In the genomic region with DNA sequence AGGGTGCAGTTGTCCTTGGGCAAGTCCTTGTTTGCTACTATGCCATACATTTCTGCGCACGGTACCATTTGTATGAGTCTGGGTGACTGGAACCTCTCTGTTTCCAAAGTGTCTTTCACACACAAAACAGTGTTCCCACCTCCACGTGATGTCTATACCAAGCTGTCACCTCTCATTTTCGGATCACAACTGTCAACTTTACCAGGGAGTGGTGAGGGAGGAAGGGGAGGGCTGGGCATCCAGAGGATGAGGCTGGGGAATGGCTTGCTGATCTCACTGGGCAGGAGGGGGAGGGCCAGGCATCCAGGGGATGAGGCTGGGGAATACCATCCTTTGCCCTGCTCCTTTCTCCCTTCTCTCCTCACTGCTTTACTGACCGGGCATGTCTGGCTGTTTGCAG, we compare ENCODE assay signal across 13 mouse cellular contexts. TPM values are rescaled to one million over a fixed set of nuclear protein-coding genes. Genes with fewer than 3 reads are reported as not detected.
DNase-seq lines count a peak whose midpoint lies in the region; ATAC-seq and TF ChIP-seq lines count a peak whose summit lies in the region.
"Had no signal": no experiment of that assay in that cellular context is flagged by ENCODE, and none has a peak within 500 bp of the region (broad histone marks: within the 10 kb centered on the region; RNA-seq: fewer than 3 reads in every experiment).

No protein-coding gene starts in this region.

- 87% methylated on average over 5 of the region's 5 CpGs for WGBS in heart, embryonic 14.5 days
- WGBS in heart, embryonic 11.5 days (ENCODE audit: insufficient replicate concordance): 76% methylated on average over 5 of the region's 5 CpGs
- 81% methylated on average over 5 of the region's 5 CpGs for WGBS in lung, embryonic 15.5 days
- 74% methylated on average over 5 of the region's 5 CpGs for WGBS in embryonic facial prominence, embryonic 15.5 days

- H3K27ac ChIP-seq in heart, embryonic 14.5 days (replicated peaks in 1 of 2; ENCODE audit: control insufficient read depth in 1 of 2, insufficient read depth in 1 of 2, low read depth in 2 of 2, low read length in 2 of 2): no peak overlapping the region
- no peak overlapping the region for H3K27ac ChIP-seq in heart, embryonic 11.5 days (ENCODE audit: low read depth, low read length)
- 0 out of 2 replicates have a peak overlapping the region, but pooled peaks have one; percentile 9 for H3K27ac ChIP-seq in lung, embryonic 15.5 days
- peak overlapping the region; percentile 86; the same call in 1 of the 2 replicates for H3K27ac ChIP-seq in embryonic facial prominence, embryonic 15.5 days (replicated peaks)
- H3K27ac ChIP-seq: liver, embryonic 13.5 days had no signal

- no peak overlapping the region for H3K9ac ChIP-seq in heart, embryonic 14.5 days (ENCODE audit: low read length)
- H3K9ac ChIP-seq in heart, embryonic 11.5 days (ENCODE audit: low read depth, low read length): no peak overlapping the region
- 0 out of 2 replicates have a peak overlapping the region, but pooled peaks have one; percentile 80 for H3K9ac ChIP-seq in lung, embryonic 15.5 days
- no peak overlapping the region for H3K9ac ChIP-seq in embryonic facial prominence, embryonic 15.5 days
- H3K9ac ChIP-seq: liver, embryonic 13.5 days had no signal

- no peaks in the 10 kb centered on the region for H3K9me3 ChIP-seq in heart, embryonic 14.5 days (ENCODE audit: control insufficient read depth, low read length)
- H3K9me3 ChIP-seq in heart, embryonic 11.5 days (replicated peaks; ENCODE audit: control insufficient read depth, low read length): no peaks in the 10 kb centered on the region
- no peaks in the 10 kb centered on the region for H3K9me3 ChIP-seq in lung, embryonic 15.5 days
- no peaks in the 10 kb centered on the region for H3K9me3 ChIP-seq in embryonic facial prominence, embryonic 15.5 days (replicated peaks)
- H3K9me3 ChIP-seq: liver, embryonic 13.5 days had no signal

- H3ac ChIP-seq in myocyte (ENCODE audit: control insufficient read depth, insufficient read length): no peak overlapping the region

- H3K27me3 ChIP-seq in heart, embryonic 14.5 days (ENCODE audit: control insufficient read depth, insufficient read depth, low read length): no peaks in the 10 kb centered on the region
- H3K27me3 ChIP-seq in heart, embryonic 11.5 days (ENCODE audit: control insufficient read depth, insufficient read depth, low read length): peaks cover 2% of the 10 kb centered on the region; the same call in 1 of the 2 replicates
- peaks cover 4% of the 10 kb centered on the region for H3K27me3 ChIP-seq in lung, embryonic 15.5 days
- peaks cover 33% of the 10 kb centered on the region for H3K27me3 ChIP-seq in embryonic facial prominence, embryonic 15.5 days
- H3K27me3 ChIP-seq in myocyte (ENCODE audit: control insufficient read depth, insufficient read depth, insufficient read length): no peaks in the 10 kb centered on the region

- H3K79me2 ChIP-seq in myocyte (ENCODE audit: control insufficient read depth, insufficient read depth): no peaks in the 10 kb centered on the region

- H3K36me3 ChIP-seq in heart, embryonic 14.5 days (ENCODE audit: control insufficient read depth, insufficient read depth, low read length): peaks cover 37% of the 10 kb centered on the region
- H3K36me3 ChIP-seq in heart, embryonic 11.5 days (ENCODE audit: control insufficient read depth, insufficient read depth, low read length): no peaks in the 10 kb centered on the region
- peaks cover 23% of the 10 kb centered on the region; the same call in 1 of the 2 replicates for H3K36me3 ChIP-seq in lung, embryonic 15.5 days
- H3K36me3 ChIP-seq in embryonic facial prominence, embryonic 15.5 days: peaks cover 29% of the 10 kb centered on the region
- H3K36me3 ChIP-seq in myocyte (ENCODE audit: control insufficient read depth, insufficient read depth): peaks cover 19% of the 10 kb centered on the region
- H3K36me3 ChIP-seq: liver, embryonic 13.5 days had no signal

- no peak for TF ChIP-seq POLR2A in myocyte (IDR thresholded peaks at IDR 0.05; ENCODE audit: insufficient read length, low read depth)

- DNase-seq in lung, postnatal 4 days: no peak
- DNase-seq in ovary, adult 18-20 months (ENCODE audit: low spot score): no peak
- no peak for DNase-seq in embryo, embryonic 9.5 days (ENCODE audit: extremely low spot score)
- DNase-seq: cerebellum, postnatal 36 days; layer of hippocampus, adult 9-11 months; liver, embryonic 13.5 days; thymus, postnatal 4 days had no signal

- H3K4me2 ChIP-seq in heart, embryonic 14.5 days (ENCODE audit: low read length): peak overlapping the region; percentile 95; the same call in 1 of the 2 replicates
- H3K4me2 ChIP-seq in heart, embryonic 11.5 days: no peak overlapping the region
- H3K4me2 ChIP-seq in lung, embryonic 15.5 days: peak overlapping the region; percentile 90
- H3K4me2 ChIP-seq in embryonic facial prominence, embryonic 15.5 days (replicated peaks): peak overlapping the region; percentile 60
- peak overlapping the region; percentile 100 for H3K4me2 ChIP-seq in myocyte (ENCODE audit: low read depth)

- H3K4me3 ChIP-seq in heart, embryonic 14.5 days (ENCODE audit: control insufficient read depth in 1 of 2, insufficient read depth in 1 of 2, low read depth in 1 of 2, low read length in 2 of 2): no peak overlapping the region
- no peak overlapping the region for H3K4me3 ChIP-seq in heart, embryonic 11.5 days (ENCODE audit: low read depth, low read length)
- H3K4me3 ChIP-seq in lung, embryonic 15.5 days: peak overlapping the region; percentile 65
- H3K4me3 ChIP-seq in embryonic facial prominence, embryonic 15.5 days (replicated peaks): peak overlapping the region; percentile 61
- H3K4me3 ChIP-seq in myocyte: no peak overlapping the region

- H3K4me1 ChIP-seq in heart, embryonic 14.5 days (ENCODE audit: control insufficient read depth in 2 of 2, insufficient read depth in 2 of 2, low read length in 2 of 2): peaks cover 27 to 42% of the 10 kb centered on the region in 2 experiments
- peaks cover 35% of the 10 kb centered on the region for H3K4me1 ChIP-seq in heart, embryonic 11.5 days (ENCODE audit: control insufficient read depth, insufficient read depth, low read length)
- peaks cover 54% of the 10 kb centered on the region for H3K4me1 ChIP-seq in lung, embryonic 15.5 days
- H3K4me1 ChIP-seq in embryonic facial prominence, embryonic 15.5 days: peaks cover 84% of the 10 kb centered on the region
- H3K4me1 ChIP-seq: liver, embryonic 13.5 days had no signal

- no peak for ATAC-seq in heart, embryonic 14.5 days (ENCODE audit: insufficient number of reproducible peaks, insufficient read depth, low FRiP score, low read depth)
- ATAC-seq in heart, embryonic 11.5 days (replicated peaks; ENCODE audit: insufficient number of reproducible peaks, low FRiP score, low TSS enrichment): no peak
- no peak for ATAC-seq in lung, embryonic 15.5 days (ENCODE audit: borderline replicate concordance, extremely low read depth, low FRiP score, low TSS enrichment)
- no peak for ATAC-seq in embryonic facial prominence, embryonic 15.5 days (ENCODE audit: insufficient number of reproducible peaks, low FRiP score, low TSS enrichment, low read depth)
- ATAC-seq: midbrain, embryonic 16.5 days had no signal

TF ChIP-seq in myocyte, 11 proteins besides CTCF, POLR2A, EP300 and RAD21:
- TF ChIP-seq MAX (IDR thresholded peaks at IDR 0.05; ENCODE audit: low read depth): no peak
- no peak for TF ChIP-seq USF1 (IDR thresholded peaks at IDR 0.05; ENCODE audit: low read depth)
- no peak for TF ChIP-seq E2F4 (IDR thresholded peaks at IDR 0.05; ENCODE audit: insufficient read depth)
- TF ChIP-seq TCF12 (IDR thresholded peaks at IDR 0.05; ENCODE audit: insufficient read depth, poor library complexity, severe bottlenecking): no peak
- TF ChIP-seq MYOG (IDR thresholded peaks at IDR 0.05; ENCODE audit: control insufficient read depth in 1 of 3, insufficient read depth in 1 of 3, insufficient read length in 2 of 3, low read depth in 2 of 3): no peak
- no peak for TF ChIP-seq MYOD1 (IDR thresholded peaks at IDR 0.05; ENCODE audit: control insufficient read depth in 1 of 3, insufficient read length in 2 of 3, low read depth in 2 of 3)
- TF ChIP-seq TCF3 (IDR thresholded peaks at IDR 0.05; ENCODE audit: insufficient read length, low read depth): no peak
- no peak for TF ChIP-seq SRF (IDR thresholded peaks at IDR 0.05; ENCODE audit: control insufficient read depth, insufficient read length, low read depth)
TF ChIP-seq in myocyte: peak in this region for 0.

RNA-seq across cellular contexts. Expression of gene Pmp22, which starts 5.2 kb away (rescaled TPM):
- polyA plus RNA-seq in heart, embryonic 14.5 days (2014; fragmentation: Nextera tagmentation; extraction: Ambion mirVana): 88.7 and 95.6 TPM in 2 replicates
- 77.9 and 89.4 TPM in 2 replicates for polyA plus RNA-seq in heart, embryonic 11.5 days (2014; fragmentation: Nextera tagmentation; extraction: Ambion mirVana)
- 238 and 261 TPM in 2 replicates for polyA plus RNA-seq in lung, embryonic 15.5 days (2015; fragmentation: Nextera tagmentation; extraction: Ambion mirVana)
- polyA plus RNA-seq in embryonic facial prominence, embryonic 15.5 days (2015; fragmentation: Nextera tagmentation; extraction: Ambion mirVana): 244 and 245 TPM in 2 replicates
- polyA plus RNA-seq in myocyte (2012; fragmentation: generic; extraction: Trizol): 74.6 TPM

Comparison
In these comparisons a context has a peak if more than half of its experiments do, and no peak if none do; other contexts are left out.
1. H3K27ac ChIP-seq: peak in lung, embryonic 15.5 days (single experiment) and embryonic facial prominence, embryonic 15.5 days (single experiment); none in heart, embryonic 14.5 days (0 of 2) and heart, embryonic 11.5 days (single experiment).
2. H3K4me3 ChIP-seq: peak in lung, embryonic 15.5 days (single experiment) and embryonic facial prominence, embryonic 15.5 days (single experiment); none in heart, embryonic 14.5 days (0 of 2), heart, embryonic 11.5 days (single experiment) and myocyte (single experiment).